Mouse (Mus musculus): ENCODE data around the gene Gm20772. TPM values are rescaled to one million over a fixed set of nuclear protein-coding genes. Genes with fewer than 3 reads are reported as not detected.
"Not testable (repeated sequence)": the region's sequence is repeated elsewhere in the genome, so short reads cannot be mapped to it uniquely, and the experiment has no call there.

Gene Gm20772
- not detected in 2 replicates for polyA plus RNA-seq (2015; fragmentation: Nextera tagmentation; extraction: Ambion mirVana)

DNA sequence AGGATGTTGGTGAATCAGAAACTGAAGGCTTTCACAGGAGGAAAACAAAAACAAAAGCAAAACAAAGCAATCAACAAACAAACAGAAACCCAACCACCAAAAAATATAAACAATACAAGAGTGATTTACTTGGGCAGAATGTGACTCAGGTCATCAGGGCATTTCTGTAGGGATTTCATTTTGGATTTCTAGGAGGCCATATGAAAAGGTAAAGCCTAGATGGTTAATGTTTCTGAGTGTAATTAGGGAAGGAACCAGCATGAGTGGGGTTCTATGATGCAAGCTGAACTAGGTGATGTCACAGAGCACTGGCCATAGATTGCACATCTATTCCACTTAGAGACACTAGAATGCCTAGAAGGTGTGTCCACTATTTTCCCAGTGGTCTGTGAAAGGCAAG lies at the start of gene Gm20772, which contains the start of gene Gm20831:
Gene Gm20772 (plus strand): TSS at position 301 of the 400 bp plus-strand sequence.
Gene Gm20831 (plus strand): TSS at position 301 of the 400 bp plus-strand sequence.
- not testable (repeated sequence) for H3K4me1 ChIP-seq (replicated peaks; ENCODE audit: insufficient read depth, low read length); H3K9ac ChIP-seq (ENCODE audit: low read depth, low read length); H3K9me3 ChIP-seq (replicated peaks; ENCODE audit: low read length); DNase-seq (ENCODE audit: low spot score); ATAC-seq (replicated peaks; ENCODE audit: low FRiP score, low read depth); H3K27ac ChIP-seq; H3K4me2 ChIP-seq (ENCODE audit: low read length); H3K27me3 ChIP-seq (ENCODE audit: insufficient read depth, low read length); H3K4me3 ChIP-seq (replicated peaks; ENCODE audit: low read depth, low read length); H3K36me3 ChIP-seq (ENCODE audit: insufficient read depth, low read length)

DNA sequence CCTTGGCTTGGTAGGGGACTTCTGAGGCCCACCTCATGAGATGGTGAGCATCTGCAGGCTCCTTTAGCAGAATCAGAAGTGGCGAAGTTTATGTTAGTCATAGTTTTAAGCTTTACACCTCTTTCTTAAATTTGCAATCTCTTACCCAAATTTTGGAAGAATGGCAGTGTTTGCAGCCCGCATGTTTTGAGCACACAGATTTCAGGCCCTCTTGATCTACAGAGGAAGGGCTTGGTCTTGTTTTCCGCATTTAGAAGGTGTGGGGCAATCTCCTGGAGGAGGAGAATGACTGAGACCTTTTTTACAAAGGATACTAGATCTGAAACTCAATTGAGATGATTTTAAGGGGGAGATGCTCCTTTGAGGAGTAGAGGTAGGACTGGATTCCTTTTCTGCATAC lies 28.4 kb upstream of the Gm20772 start, which contains the start of gene Gm21904:
Gene Gm21904 (minus strand): TSS at position 101 of the 400 bp plus-strand sequence.
- not testable (repeated sequence) for H3K4me3 ChIP-seq (replicated peaks; ENCODE audit: low read depth, low read length); H3K4me1 ChIP-seq (replicated peaks; ENCODE audit: insufficient read depth, low read length); ATAC-seq (replicated peaks; ENCODE audit: low FRiP score, low read depth); H3K27me3 ChIP-seq (ENCODE audit: insufficient read depth, low read length); H3K36me3 ChIP-seq (ENCODE audit: insufficient read depth, low read length); H3K9ac ChIP-seq (ENCODE audit: low read depth, low read length); H3K9me3 ChIP-seq (replicated peaks; ENCODE audit: low read length); H3K27ac ChIP-seq; DNase-seq (ENCODE audit: low spot score); H3K4me2 ChIP-seq (ENCODE audit: low read length)
- WGBS, result no CpG with 5 or more reads among the region's 3 CpGs

Other genes starting within 250 kb of the Gm20772 start
- gene Gm21904, start 28.5 kb upstream of the Gm20772 start, polyA plus RNA-seq (2015; fragmentation: Nextera tagmentation; extraction: Ambion mirVana), result not detected in 2 replicates
- not detected in 2 replicates for gene Gm20831, start within 50 bp of the Gm20772 start, polyA plus RNA-seq (2015; fragmentation: Nextera tagmentation; extraction: Ambion mirVana)
- not detected in 2 replicates for gene Srsy, start 62.6 kb downstream of the Gm20772 start, polyA plus RNA-seq (2015; fragmentation: Nextera tagmentation; extraction: Ambion mirVana)
- gene Gm21764, start 187.1 kb downstream of the Gm20772 start, polyA plus RNA-seq (2015; fragmentation: Nextera tagmentation; extraction: Ambion mirVana), result not detected in 2 replicates
- not detected in 2 replicates for gene Ssty1, start 214.4 kb downstream of the Gm20772 start, polyA plus RNA-seq (2015; fragmentation: Nextera tagmentation; extraction: Ambion mirVana)

Data from kidney, postnatal 0 days (tissue).